Mouse (Mus musculus): Measurements from ENCODE around the gene Rec8.

Gene Rec8

DNA sequence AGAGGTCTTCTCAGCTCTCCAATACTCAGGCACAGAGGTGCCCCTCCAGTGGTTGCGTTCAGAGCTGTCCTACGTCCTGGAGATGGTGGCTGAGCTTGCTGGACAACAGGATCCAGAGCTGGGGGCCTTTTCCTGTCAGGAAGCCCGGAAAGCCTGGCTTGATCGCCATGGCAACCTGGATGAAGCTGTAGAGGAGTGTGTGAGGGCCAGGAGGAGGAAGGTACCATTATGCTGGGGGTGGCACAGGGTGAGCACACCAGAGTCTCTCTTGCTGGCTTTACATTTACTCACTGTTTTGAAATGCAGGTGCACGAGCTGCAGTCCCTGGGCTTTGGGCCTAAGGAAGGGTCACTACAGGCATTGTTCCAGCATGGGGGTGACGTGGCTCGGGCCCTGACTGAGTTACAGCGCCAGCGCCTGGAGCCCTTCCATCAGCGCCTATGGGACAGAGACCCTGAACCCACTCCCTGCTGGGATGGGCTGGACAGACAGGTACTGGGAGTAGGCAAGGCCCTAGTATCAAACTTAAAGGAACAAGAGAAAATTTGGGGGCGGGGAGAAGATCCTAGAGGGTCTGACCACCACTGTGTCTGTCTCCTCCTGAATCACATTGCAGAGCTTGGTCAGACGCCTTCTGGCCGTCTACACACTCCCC is 21.7 kb upstream of the Rec8 start:
- DNase-seq, result no peak

DNA sequence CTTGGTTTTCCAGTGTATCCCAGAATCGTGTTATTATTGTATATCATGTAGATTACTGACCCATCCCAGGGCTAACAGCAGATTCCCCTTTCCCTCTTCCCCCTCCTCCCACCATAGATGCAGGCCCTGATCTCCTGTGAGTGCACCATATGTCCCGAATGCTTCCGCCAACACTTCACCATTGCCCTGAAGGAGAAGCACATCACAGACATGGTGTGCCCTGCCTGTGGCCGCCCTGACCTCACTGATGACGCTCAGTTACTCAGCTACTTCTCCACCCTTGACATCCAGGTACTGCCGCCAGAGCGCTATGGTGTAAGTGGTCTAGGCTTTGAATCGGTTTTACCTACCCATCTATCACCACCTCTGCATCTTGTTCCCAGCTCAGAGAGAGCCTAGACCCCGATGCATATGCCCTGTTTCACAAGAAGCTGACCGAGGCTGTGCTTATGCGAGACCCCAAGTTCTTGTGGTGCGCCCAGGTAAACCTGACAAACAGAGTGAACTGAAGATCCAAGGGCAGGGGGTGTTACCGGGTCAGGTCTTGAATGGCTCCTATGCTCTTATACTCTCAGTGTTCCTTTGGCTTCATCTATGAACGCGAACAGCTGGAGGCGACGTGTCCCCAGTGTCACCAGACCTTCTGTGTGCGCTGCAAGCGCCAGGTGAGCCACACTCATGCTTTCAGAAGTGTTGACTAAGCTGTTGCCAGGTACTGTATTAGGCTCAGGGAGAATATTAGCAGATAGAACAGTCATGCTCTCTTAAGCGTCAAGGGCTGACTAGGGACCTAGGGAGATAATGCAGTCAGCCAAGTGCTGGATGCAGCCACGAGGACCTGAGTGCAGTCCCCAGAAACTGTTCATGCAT is 19.1 kb upstream of the Rec8 start:
- DNase-seq, result no peak

DNA sequence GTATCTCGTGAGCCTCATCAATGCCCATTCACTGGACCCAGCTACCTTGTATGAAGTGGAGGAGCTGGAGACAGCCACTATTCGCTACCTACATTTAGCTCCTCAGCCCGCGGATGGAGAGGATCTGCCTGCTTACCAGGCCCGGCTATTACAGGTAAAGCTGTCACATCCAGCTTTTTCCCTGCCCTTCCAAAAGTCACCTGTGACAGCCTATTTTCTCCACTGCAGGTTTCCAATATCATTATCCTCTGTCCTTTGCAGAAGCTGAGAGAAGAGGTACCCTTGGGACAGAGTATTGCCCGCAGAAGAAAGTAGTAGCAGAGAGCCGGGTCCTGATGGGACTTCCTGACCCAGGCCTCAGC is 14.6 kb upstream of the Rec8 start, which contains the start of gene Irf9:
Irf9 (plus strand) TSS at position 301 of the 362 bp plus-strand sequence.
- no peak for DNase-seq

DNA sequence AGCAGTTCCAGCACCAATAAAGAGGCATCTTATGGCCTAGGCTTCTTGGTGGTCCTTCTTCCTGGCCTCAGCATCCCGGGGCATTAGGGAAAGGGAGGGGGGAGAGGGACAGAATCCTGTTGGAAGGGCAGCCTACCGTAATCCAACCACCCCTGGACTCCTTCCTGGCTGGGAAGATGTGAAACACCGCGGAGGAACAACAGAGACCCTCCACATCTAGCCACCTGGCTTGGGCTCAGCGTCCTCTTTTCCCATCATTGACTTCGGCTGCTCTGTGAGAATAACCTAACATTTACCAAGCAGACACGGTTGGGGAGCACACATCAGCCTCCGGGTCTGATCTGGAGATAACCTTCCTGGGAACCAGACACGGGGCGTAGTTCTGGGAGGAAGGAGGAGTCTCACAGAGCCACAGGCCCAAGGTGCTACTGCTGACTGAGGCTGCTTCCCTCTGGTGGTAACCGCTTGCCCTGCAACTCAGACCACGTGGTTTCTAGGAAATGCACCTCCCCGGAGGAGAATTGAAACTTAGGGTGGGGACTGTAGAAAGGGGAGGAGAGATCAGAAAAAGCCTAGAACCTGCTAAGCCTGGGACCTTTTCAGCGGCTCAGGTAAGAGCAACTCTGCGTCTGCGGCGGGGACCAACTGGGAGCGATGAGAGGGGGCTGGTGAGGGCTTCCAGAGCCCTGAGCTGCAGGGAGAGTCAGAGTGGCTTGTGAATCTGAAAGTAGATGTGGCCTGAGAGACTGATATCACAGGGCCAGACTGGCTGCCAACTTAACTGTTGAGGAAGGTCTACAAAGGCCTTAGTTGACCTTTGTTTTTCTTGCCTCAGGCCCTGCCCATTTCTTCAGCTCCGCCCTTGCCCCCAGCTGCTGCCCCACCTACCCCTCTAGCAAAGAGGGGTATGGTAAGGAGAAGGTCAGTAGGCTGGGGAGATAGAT is 13.9 kb upstream of the Rec8 start:
- DNase-seq, result peak; percentile 97

DNA sequence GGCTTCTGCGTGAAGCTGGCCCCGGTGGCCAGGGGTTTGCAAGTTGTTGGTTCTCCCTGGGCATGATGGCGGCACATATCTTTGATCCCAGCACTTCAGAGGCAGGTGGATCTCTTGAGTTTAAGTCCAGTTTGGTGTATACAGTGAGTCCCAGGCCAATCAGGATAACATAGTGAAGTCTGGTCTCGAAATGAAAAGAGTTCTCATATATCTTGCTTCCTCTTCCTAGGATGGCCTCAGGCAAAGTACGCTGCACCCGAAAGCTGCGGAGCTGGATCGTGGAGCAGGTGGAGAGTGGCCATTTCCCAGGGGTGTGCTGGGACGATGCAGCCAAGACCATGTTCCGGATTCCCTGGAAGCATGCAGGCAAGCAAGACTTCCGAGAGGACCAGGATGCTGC is 13.0 kb upstream of the Rec8 start:
- DNase-seq, result no peak

DNA sequence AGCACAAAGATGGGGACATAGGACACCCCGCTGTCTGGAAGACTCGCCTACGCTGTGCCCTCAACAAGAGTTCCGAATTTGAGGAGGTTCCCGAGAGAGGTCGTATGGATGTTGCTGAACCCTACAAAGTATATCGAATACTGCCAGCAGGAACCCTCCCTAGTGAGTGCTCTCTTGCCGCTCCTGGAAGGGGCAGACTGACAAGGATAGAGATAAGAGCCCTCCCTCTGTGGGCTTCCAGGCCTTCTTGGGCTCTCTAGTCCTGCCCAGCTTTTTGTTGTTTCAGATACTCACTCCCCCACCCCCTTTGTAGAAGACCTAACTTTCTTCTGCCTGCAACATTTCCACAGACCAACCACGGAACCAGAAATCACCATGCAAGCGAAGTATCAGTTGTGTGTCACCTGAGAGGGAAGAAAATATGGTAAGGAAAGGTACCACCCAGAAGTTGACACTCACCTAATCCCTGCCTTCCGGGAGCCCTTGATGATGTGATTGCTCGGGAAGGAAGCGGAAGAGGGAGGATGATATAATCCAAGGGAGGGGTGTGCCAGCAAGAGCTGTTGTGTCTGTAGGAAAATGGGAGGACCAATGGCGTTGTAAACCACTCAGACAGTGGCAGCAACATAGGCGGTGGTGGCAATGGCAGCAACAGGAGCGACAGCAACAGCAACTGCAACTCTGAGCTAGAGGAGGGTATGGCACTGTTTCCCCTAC is 11.9 kb upstream of the Rec8 start:
- DNase-seq, result no peak

DNA sequence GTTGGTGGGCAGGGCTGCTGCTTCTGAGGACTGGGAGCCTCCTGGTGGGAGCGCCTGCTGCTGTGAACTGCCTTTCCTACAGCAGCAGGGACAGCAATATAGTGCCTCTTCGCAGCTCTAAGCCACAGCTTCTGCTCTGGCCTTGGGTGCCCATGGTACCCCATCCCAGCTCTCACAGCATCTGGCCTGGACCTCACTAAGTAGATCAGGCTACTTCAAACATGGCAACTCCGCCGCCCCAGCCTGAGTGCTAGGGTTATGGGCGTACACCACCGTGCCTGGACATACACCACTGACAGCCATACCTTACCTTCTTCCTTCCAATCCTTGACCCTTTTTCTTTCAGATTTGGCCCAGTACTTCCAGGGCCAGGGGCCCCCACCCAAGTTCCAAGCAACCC is 9.5 kb upstream of the Rec8 start:
- no peak for DNase-seq

DNA sequence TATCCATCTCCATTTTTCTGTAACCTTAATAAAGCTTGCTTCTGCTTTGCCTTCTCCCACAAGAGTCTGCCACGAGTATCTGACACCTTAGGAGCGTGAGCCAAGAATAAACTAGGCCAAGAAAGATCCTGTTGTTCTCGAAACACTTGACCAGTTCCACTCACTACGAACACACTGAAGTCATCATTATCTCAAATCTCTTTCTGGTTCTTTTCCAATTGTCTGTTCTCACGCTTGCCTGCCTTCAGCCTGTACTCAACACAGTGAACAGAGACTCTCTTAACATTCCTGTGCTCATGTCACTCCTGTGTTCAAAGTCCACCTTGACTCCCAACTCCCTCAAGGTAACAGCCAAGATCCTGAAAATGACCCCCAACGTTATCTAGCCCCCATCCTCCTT is 4.5 kb upstream of the Rec8 start:
- no peak for DNase-seq

DNA sequence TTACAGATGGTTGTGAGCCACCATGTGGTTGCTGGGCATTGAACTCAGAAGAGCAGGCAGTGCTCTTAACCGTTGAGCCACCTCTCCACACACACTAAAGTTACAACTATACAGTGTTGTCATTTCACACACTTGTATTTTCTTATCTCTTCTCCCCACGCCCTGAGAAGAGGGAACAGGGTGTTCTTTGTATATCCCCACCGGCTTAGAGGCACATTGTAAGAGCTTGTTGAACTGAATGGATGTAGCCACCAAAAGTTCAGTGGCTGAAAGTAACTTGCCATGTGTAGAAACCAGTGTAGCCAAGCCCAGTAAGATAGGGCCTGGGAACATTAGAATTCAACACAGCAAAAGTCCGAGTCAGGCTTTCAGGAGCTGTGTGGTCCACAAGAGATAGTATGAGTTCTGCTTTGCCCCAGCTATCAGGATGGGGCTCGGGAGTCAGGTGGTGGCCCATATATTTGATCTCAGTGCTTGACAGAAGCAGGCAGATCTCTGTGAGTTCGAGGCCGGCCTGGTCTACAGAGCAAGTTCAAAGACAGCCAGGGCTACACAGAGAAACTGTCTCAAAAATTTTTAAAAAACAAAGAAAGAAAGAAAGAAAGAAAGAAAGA is 3.2 kb upstream of the Rec8 start:
- no peak for DNase-seq

DNA sequence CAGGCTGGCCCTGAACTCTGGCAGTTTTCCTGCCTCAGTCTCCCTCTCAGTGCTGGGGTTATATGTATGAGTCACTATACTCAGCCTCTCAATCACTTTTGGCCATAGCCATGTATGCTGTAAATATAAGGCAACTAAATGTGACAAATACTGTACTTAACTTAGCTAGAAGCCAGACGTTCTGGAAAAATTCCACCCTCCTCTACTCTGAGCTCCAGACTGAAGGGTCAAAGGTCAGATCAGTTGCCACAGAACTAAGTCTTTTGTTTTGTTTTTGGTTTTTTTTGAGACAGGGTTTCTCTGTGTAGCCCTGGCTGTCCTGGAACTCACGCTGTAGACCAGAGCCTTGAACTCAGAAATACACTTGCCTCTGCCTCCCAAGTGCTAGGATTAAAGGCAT is 2.0 kb upstream of the Rec8 start:
- DNase-seq, result no peak

DNA sequence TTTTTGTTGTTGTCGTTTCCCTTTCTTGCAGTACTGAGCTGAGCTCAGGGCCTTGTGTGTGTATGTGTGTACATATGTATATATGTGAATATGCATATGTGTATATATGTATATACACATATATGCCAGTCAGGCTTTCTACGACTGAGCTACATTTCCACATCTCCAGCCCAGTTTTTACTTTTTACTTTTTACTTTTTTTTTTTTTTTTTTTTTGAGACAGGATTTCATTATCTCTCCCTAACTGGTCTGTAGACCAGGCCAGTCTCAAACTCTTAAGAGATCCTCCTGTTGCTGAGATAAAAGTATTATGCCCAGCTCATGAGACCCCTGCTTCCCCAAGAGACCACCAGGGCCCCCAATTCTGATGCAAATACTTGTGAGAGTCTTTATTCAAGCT is 993 bp upstream of the Rec8 start:
- DNase-seq, result no peak

DNA sequence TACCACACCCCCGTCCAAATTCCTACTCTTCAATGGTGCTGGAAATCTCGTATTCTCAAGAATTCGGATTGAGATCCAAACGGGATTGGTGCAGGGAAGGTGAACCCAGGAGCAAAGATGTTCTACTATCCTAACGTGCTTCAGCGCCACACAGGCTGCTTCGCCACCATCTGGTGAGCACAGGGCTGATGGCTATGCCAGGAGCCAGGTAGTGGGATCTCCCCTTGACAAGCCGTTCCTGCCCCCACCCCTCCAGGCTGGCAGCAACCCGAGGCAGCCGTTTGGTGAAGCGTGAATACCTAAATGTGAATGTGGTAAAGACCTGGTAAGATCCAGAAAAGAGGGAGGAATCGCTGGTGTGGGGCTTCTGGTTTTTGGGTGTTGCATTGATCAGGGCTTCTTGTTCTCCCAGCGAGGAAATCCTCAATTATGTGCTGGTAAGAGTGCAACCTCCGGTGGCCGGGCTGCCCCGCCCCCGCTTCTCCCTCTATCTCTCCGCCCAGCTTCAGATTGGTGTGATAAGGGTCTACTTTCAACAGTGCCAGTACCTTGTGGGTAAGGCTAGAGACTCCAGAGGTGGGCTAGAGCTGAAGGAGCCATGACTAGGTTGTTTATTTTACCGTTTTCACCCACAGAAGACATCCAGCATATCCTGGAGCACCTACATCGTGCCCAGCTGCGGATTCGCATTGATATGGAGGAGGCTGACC is 804 bp downstream of the Rec8 start:
- no peak for DNase-seq

DNA sequence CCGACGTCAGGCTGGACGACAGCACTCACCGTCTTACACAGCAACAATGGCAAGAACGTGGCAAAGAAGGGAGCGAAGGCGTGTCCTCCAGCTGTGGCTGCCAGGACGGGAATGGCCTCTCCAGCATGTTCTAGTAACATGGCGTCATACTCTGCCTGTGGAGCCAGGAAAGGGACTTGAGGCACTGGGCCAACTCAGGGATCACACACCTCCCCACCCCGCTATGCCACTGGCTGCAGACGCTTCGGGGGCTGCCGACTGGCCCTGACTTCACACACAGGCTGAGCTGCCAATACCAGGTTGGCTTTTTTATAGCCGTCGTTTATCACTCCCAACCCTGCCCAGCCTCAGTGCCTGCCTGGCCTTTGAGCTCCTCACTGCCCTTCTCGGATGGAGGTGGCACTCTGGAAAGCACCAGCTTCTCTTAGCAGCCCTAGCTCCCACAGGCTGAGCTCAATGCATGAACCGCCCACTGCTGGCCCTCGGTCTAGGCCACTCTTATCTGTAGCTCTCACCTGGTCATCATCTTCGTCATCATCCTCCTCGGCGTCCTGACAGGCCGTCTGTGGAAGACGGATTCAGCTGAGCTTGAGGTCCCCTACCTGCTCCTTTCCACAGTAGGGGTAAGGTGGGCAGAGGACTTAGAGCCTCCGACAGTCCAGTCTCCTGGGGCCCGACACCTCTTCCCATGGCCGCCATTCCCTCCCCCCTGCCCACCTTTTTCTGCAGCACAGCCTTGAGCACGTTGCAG is 10.4 kb downstream of the Rec8 start:
- DNase-seq, result no peak

DNA sequence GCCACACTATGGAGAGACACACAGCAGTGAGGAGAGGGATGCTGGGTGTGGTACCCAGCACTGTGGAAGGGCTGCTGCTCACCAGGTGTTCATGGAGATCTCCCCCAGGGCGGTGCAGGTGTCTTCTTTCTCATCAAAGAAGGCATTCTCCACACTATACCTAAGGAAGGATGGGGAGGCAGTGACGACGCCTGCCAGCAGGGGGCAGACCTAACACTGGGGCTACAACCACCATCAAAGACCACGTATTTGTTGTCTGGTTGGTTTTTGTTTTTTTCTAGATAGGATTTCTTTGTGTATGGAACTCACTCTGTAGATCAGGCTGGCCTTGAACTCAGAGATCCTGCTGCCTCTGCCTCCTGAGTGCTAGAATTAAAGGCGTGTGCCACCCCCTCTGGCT is 11.5 kb downstream of the Rec8 start:
- DNase-seq, result peak; percentile 82

DNA sequence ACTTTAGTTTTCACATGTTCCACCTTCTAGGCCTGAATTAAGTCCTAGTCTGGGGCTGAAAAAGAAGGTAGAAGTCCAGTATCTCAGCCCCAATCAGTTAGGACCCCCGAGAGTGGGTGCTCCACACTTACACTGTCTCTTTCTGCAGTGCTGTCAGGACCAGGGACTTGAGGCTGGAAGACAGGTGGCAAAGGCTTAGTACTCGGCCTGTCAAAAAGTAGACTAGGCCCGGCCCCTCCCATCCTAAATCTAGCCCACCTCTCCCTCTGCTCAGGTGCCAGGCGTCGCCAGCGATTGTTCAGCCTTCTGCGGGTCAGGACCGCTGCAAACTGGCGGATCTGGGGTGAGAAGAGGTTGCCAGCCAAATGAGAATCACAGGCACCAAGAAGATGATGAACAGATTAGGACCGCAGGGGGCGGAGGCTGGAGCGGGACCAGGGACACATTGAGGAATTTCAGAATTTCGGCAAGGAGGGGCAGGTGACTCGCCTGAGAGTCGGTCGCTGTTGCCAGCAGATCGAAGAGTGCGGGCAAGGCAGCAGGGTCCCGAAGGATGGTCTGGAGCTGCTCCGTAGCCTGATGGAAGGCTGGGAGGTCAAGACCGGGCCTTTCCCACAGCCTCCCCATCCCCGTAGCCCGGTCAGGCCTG is 17.2 kb downstream of the Rec8 start:
- DNase-seq, result no peak

DNA sequence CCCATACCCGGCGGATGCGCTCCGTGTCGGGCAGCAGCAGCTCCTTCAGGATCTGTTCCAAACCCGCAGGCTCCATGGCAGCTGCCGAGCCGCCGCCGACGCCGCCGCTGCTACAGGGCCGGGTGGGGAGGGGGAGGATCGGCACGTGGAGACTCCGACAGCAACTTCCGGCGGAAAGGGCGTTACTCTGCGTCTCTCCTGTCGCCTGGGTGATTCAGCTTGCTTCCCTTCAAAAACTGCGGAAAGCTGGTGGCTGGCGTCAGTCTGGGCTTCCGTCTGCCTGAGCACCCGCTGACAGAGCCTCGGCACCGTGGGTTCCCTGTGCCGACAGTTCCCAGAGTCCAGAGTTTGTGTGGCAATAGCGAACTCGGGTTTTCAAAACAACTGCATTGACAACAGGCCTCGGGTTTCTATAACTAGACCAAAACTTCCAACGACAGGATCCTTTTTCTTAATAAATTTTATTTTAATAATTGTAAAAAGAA is 17.7 kb downstream of the Rec8 start, which contains the start of gene Ipo4:
Ipo4 (minus strand) TSS at position 435 of the 485 bp plus-strand sequence.
- DNase-seq, result peak; percentile 87

DNA sequence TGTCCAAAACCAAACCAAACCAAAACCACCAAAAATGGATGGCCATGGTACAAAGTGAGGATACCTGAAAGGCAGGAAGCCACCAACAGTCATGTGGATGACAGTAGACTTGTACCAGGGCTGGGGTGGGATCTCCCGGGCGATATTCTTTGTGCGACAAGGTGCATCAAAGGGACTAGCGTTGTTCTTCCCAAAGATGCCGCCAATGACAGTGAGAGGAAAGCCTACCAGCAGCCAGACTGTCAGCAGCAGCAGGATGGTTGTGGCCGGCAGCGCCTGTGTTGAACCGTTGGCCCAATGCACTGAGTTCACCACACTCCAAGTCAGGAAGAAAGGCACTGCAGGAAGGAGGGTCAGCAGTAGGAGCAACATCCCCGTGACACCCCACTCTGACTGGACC is 20.0 kb downstream of the Rec8 start, which contains the start of gene Gm49378:
Gm49378 (minus strand) TSS at position 101 of the 400 bp plus-strand sequence.
- no peak for DNase-seq

DNA sequence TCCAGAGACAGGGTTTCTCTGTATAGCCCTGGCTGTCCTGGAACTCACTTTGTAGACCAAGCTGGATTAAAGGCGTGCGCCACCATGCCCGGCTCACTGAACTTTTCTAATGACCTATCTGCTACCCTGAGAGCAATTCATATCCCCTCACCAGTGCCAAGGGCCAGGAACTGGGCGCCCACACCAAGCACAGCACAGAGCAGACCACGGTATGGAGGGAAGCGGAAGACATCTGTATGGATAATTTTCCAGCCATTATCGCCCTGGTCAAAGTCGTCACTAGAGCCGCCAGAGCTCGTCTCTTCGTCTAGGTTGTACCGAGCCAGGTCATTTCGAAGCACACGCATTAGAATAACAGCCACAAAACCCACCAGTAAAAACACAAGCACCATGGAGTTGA is 23.0 kb downstream of the Rec8 start:
- no peak for DNase-seq

DNA sequence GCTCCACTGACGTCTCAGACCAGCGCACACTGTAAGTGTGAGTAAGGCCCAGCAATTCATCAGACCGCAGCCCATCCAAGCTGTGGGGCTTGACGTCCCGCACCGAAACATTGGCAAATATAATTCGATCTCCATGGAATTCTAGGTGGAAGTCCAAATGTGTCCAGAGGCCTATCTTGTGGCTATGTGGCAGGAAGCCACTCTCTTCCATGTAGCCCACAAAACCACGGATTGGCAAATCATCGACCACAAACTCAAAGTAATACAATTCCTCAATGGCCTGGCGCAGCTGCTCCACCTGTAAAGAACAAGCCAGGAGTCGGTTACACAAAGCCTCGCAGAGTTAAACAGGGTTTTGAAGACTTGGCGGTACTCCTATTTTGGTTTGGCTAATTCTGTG is 23.5 kb downstream of the Rec8 start:
- DNase-seq, result no peak

DNA sequence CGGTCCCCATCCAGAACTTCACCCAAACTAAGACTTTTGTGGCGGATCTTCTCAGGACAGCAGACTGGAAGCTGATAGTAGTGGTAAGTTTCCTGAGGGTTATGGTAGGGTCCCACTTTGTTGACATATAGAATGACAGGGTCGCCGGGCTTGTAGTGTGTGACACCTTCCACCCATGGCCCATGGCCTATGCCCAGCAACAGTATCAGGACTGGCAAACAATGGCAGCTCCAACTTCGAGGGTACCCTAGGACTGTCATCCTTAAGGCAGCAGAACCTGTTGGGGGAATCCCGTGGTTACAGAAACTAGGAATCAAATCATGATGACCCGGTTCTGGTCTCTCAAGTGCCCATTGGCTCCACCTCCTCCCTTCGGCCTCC is 24.8 kb downstream of the Rec8 start:
- no peak for DNase-seq
